Mouse (Mus musculus): ENCODE data around the gene Pdk1. TPM values are rescaled to one million over a fixed set of nuclear protein-coding genes. Genes with fewer than 3 reads are reported as not detected.

Gene Pdk1
- polyA plus RNA-seq, 1 experiment from 2014 or later, result 14.9 TPM

Other genes starting within 250 kb of the Pdk1 start
- gene Itga6, start 127.6 kb upstream of the Pdk1 start, polyA plus RNA-seq (2015; fragmentation: Nextera tagmentation; extraction: Ambion mirVana), result 20.7 and 25.9 TPM in 2 replicates
- 16.7 and 17.8 TPM in 2 replicates for gene Rapgef4, start 108.0 kb downstream of the Pdk1 start, polyA plus RNA-seq (2015; fragmentation: Nextera tagmentation; extraction: Ambion mirVana)